Mouse (Mus musculus) stomach, embryonic 14.5 days (tissue): ENCODE data around the gene Itih3. TPM values are rescaled to one million over a fixed set of nuclear protein-coding genes. Genes with fewer than 3 reads are reported as not detected.
A peak's percentile ranks its signal among the peaks of the same experiment; 100 is the strongest.

ENCODE experiments used
- ATAC-seq: fragments of 200-750 bp; cut with Nextera tagmentation; 2 replicates; pipeline ENCODE4 v1.8.0; 2017; ENCODE audit warnings: low read depth, moderate TSS enrichment; ENCODE audit not compliant: insufficient number of reproducible peaks, insufficient read depth, low FRiP score
- H3K27ac ChIP-seq: fragments of 300-500 bp; sonication (generic); 2 replicates; pipeline ENCODE4 v1.5.1; 2014; ENCODE audit warnings: mild to moderate bottlenecking, low read length, moderate library complexity, mixed read lengths
- H3K27me3 ChIP-seq: fragments of 300-500 bp; sonication (generic); 2 replicates; pipeline ENCODE4 v1.6.1; 2014; ENCODE audit warnings: low read length, control low read depth, mixed read lengths; ENCODE audit not compliant: control insufficient read depth, insufficient read depth
- H3K36me3 ChIP-seq: fragments of 300-500 bp; sonication (generic); 2 replicates; pipeline ENCODE4 v1.6.1; 2014; ENCODE audit warnings: mild to moderate bottlenecking, control low read depth, low read length, moderate library complexity, mixed read lengths; ENCODE audit not compliant: control insufficient read depth, insufficient read depth
- H3K4me1 ChIP-seq: fragments of 300-500 bp; sonication (generic); 2 replicates; pipeline ENCODE4 v1.6.1; 2014; ENCODE audit warnings: low read length, control low read depth, mixed read lengths; ENCODE audit not compliant: control insufficient read depth, insufficient read depth
- H3K4me2 ChIP-seq: fragments of 300-500 bp; sonication (generic); replicated peaks from 2 replicates; pipeline ENCODE4 v1.6.1; 2014; ENCODE audit warnings: low read depth, low read length, control low read depth
- H3K4me3 ChIP-seq: fragments of 300-500 bp; sonication (generic); 2 replicates; pipeline ENCODE4 v1.5.1; 2014; ENCODE audit warnings: low read depth, low read length, control low read depth
- H3K9ac ChIP-seq: fragments of 300-500 bp; sonication (generic); replicated peaks from 2 replicates; pipeline ENCODE4 v1.6.1; 2014; ENCODE audit warnings: low read depth, mild to moderate bottlenecking, control low read depth, low read length, moderate library complexity, mixed read lengths
- H3K9me3 ChIP-seq: fragments of 300-500 bp; sonication (generic); 2 replicates; pipeline ENCODE4 v1.6.1; 2016; ENCODE audit warnings: low read depth, low read length, control low read depth; ENCODE audit not compliant: control insufficient read depth
- WGBS: fragments of 180-500 bp; shearing (Covaris S2); extraction: QIAGEN DNeasy Blood & Tissue Kit; methylation state at CpG from one replicate; pipeline ENCODE4 v1.1.7; 2014; 5-methylcytosine and 5-hydroxymethylcytosine counted together
- polyA plus RNA-seq: library from polyadenylated mRNA; unstranded; fragments of >200 nt; fragmentation: Nextera tagmentation; extraction: Ambion mirVana; gene quantifications from 2 replicates; pipeline ENCODE4 v1.2.1, GENCODE M21; 2014

The Itih3 gene
- polyA plus RNA-seq, 1 experiment from 2014 or later: 0.36 TPM

DNA sequence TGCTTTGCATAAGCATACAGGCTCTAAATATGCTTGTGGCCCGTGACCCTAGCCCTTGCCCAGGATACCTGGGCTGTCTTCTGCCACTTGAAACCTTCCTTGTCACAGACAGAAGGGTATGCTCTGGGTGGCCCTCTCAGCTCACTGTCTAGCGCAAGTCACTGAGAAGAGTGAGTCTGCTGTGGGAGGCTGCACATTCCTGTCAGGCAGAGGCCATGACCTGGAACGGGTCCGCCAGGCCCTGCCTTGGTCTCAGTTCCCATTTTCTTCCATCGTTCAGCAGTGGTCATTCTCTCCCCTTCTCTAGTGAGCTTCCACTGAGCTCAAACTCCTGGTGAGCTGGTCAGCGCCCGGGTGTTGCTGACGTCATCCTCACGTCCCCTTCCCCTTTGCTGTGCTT is 47.6 kb downstream of the Itih3 start:
- H3K36me3 ChIP-seq: peaks cover 12% of the 10 kb centered on the region; the same call in 1 of the 2 replicates
- H3K4me2 ChIP-seq: no peak overlapping the region
- no peak overlapping the region for H3K9ac ChIP-seq
- no peaks in the 10 kb centered on the region for H3K9me3 ChIP-seq
- ATAC-seq: no peak
- H3K4me1 ChIP-seq: peaks cover 12% of the 10 kb centered on the region
- H3K4me3 ChIP-seq: no peak overlapping the region
- no peak overlapping the region for H3K27ac ChIP-seq
- H3K27me3 ChIP-seq: no peaks in the 10 kb centered on the region
- 84% methylated on average over 9 of the region's 9 CpGs for WGBS

DNA sequence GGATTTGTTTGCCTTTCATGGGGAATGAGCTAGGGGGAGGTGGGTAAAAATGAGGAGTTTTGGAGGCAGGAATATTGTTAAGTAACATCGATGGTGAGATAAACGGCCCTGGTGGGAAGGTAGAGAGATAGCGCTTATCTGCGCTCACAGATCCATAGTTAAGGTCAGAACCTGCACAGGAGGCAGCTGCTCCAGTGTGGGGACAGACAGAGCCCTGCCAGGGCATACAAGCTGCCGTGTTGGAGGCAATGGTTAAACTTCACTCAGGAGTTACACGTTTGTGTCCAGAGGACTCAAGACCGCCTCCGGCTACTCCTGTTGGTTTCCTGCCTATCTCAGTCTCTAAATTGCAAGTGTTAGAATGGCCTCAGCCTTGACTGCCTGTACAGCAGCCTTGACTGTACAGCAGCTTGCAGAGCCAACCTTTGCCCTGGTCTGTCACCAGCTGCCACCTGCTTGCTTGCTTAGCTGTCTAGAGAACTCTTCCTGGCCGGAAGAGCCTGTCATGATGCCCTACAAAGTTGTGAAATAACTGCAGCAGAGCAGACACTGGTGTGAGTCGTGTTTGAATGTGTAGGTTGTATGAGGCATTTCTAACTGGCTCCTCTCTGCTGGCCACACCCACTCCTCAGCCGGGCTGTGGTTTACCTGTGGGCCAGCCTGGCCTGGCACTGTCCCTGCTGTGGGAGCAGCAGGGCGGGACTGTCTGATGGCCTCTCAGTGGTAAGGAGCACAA is 48.3 kb downstream of the Itih3 start:
- H3K27me3 ChIP-seq: no peaks in the 10 kb centered on the region
- WGBS: 79% methylated on average over 12 of the region's 12 CpGs
- no peak overlapping the region for H3K4me3 ChIP-seq
- H3K4me1 ChIP-seq: peaks cover 16% of the 10 kb centered on the region
- H3K36me3 ChIP-seq: peaks cover 12% of the 10 kb centered on the region; the same call in 1 of the 2 replicates
- no peaks in the 10 kb centered on the region for H3K9me3 ChIP-seq
- no peak overlapping the region for H3K9ac ChIP-seq
- H3K27ac ChIP-seq: no peak overlapping the region
- no peak overlapping the region for H3K4me2 ChIP-seq
- no peak for ATAC-seq

DNA sequence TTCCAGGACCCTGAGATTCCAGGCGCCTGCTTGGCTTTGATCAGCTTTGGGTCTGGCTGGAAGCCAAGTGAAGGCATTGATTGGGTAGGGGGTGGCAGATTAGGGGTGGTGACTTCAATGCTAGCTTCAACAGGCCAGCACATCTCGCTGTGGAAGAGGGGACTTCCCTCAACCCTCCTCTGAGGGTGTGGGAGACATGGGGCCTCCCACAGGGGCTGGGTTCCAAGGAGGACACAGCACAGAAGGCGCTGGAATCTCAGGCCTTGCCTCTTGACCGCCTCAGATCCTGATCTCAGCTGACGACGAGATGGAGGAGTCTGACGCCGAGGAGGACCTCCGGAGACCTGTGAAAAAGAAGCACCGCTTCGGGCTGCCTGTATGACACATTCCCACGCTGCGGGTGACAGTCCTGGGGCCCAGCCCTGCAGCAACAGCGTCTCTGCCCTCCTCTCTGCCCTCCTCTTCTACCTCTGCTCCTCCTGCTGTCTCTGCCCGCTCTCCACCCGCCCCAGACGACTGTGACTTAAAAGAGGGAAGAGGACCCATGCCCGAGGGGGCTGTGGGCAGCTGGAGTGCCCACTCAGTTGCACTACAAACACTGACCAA is 49.4 kb downstream of the Itih3 start:
- no peak overlapping the region for H3K9ac ChIP-seq
- WGBS: 78% methylated on average over 18 of the region's 18 CpGs
- no peak overlapping the region for H3K4me3 ChIP-seq
- no peak for ATAC-seq
- H3K27ac ChIP-seq: no peak overlapping the region
- no peaks in the 10 kb centered on the region for H3K9me3 ChIP-seq
- no peaks in the 10 kb centered on the region for H3K27me3 ChIP-seq
- no peak overlapping the region for H3K4me2 ChIP-seq
- peaks cover 10% of the 10 kb centered on the region; the same call in 1 of the 2 replicates for H3K4me1 ChIP-seq
- peaks cover 12% of the 10 kb centered on the region; the same call in 1 of the 2 replicates for H3K36me3 ChIP-seq

DNA sequence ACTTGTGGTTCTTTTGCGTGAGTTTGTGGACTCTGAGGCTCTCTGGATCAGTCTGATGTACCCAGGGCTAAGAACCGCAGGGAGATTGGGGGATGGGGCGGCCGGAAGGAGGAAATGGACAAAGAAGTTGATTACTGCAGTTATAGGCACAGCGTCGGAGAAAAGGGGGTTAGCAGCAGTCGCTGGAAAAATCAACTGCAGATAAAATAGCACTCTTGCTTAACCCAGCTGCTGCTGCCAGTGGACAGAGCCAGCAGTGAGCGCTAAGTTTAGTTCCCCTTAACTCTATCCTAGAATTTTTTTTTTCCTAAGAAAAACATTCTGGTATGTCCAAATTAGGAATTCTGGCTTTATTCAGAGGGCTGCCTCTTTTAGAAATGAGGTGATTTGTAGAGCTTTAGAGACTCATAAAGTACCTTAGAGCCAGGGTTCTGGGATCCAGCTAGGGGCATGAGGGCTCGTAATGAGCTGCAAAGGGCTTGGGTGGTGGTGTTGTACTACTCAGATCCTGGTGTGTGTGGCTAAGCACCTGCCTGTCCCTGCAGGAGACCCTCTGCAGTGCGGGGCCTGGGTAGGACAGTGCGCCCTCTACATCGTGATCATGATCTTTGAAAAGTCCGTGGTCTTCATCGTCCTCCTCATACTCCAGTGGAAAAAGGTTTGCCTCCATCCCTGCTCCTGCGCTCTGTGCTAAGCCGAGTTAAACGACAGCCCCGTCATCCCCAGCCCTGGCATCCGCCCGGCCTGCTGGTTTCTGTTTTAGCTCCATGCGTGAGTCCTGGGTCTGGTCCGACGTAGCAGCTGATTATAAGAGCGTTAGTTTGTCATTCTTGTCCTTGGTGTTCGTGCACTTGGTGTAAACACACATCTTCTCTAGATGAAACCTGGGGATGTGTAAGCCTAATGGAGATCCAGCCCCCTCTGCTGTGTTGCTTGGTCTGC is 53.1 kb downstream of the Itih3 start:
- Histone ChIP-seq H3K27ac (peak overlapping the region; percentile 84), H3K4me1 (peaks cover 7% of the 10 kb centered on the region; the same call in 1 of the 2 replicates), H3K27me3 (no peaks in the 10 kb centered on the region), H3K9me3 (no peaks in the 10 kb centered on the region), H3K4me2 (no peak overlapping the region), H3K36me3 (peaks cover 16% of the 10 kb centered on the region; the same call in 1 of the 2 replicates), H3K4me3 (no peak overlapping the region), H3K9ac (no peak overlapping the region)
- ATAC-seq: peak; percentile 12; the same call in 1 of the 2 replicates
- 65% methylated on average over 25 of the region's 25 CpGs for WGBS

DNA sequence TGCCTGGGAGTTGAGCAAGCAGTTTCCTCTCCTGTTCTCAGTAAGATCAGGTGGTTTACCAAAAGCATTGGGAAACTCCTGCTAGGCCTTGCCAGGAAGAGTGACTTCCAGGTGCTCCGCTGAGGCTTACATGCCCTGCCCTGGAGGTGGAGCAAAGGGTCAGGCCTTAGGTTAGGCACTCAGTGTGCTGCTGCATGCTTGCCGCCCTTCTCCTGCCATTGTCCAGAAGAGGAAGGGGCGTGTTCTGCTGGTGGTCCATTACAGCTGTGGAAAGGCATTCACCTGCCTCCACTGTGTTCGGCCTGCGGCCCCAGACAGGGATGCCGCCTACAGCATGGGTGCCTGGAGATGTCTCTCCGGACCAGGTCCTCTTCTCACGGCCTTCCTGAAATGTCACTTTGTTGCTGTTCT is 54.2 kb downstream of the Itih3 start:
- Histone ChIP-seq H3K4me1 (peaks cover 7% of the 10 kb centered on the region; the same call in 1 of the 2 replicates), H3K9ac (no peak overlapping the region), H3K27ac (peak overlapping the region; percentile 84), H3K9me3 (no peaks in the 10 kb centered on the region), H3K36me3 (peaks cover 20% of the 10 kb centered on the region; the same call in 1 of the 2 replicates), H3K4me2 (no peak overlapping the region), H3K4me3 (no peak overlapping the region), H3K27me3 (no peaks in the 10 kb centered on the region)
- no peak for ATAC-seq
- WGBS: 83% methylated on average over 8 of the region's 8 CpGs

DNA sequence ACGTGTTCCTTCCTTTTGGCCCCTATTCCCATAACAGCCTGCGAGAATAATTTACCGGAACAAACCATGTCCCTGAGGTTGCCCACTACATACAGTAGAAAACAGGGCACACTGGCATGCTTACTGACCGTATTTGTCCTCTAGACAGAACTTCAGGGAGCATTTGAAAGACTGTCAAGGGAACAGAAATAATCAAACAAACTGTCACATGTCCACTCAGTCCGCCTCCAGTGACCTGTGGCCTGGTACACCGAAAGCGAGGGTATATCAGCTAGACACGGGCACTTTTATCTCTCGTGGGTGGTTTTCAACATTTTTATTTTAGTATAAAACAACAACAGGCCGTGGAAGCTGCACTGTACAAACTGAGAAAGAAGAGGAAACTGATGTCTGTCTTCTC is 54.7 kb downstream of the Itih3 start:
- Histone ChIP-seq H3K9ac (no peak overlapping the region), H3K4me3 (no peak overlapping the region), H3K27me3 (no peaks in the 10 kb centered on the region), H3K4me1 (peaks cover 7% of the 10 kb centered on the region; the same call in 1 of the 2 replicates), H3K4me2 (no peak overlapping the region), H3K9me3 (no peaks in the 10 kb centered on the region), H3K27ac (peak overlapping the region; percentile 84; the same call in 1 of the 2 replicates), H3K36me3 (peaks cover 16% of the 10 kb centered on the region; the same call in 1 of the 2 replicates)
- no peak for ATAC-seq
- 88% methylated on average over 10 of the region's 10 CpGs for WGBS

DNA sequence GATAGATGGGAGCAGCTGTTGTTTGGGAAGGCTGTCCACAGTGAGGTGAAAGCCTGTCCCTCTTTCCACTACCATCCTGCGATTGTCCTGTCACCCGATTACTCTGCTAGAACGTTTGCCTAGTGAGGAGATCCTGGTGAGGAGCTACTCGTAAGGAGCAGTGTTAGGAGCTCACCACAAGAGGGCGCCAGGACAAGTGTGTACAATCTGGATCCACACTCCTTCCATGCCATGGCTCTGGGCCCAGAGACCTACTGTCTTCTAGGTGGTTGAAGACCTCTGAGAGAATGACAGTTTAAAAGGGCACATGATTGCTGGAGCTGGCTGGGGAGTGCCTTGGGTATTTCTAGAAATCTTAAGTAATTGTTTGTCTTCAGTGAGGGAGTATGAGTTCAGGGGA is 56.5 kb downstream of the Itih3 start:
- no peak overlapping the region for H3K9ac ChIP-seq
- no peak overlapping the region for H3K4me3 ChIP-seq
- peaks cover 13% of the 10 kb centered on the region; the same call in 1 of the 2 replicates for H3K36me3 ChIP-seq
- no peaks in the 10 kb centered on the region for H3K27me3 ChIP-seq
- peaks cover 7% of the 10 kb centered on the region; the same call in 1 of the 2 replicates for H3K4me1 ChIP-seq
- WGBS: 26% methylated on average over 5 of the region's 5 CpGs
- H3K27ac ChIP-seq: no peak overlapping the region
- ATAC-seq: no peak
- no peaks in the 10 kb centered on the region for H3K9me3 ChIP-seq
- no peak overlapping the region for H3K4me2 ChIP-seq

DNA sequence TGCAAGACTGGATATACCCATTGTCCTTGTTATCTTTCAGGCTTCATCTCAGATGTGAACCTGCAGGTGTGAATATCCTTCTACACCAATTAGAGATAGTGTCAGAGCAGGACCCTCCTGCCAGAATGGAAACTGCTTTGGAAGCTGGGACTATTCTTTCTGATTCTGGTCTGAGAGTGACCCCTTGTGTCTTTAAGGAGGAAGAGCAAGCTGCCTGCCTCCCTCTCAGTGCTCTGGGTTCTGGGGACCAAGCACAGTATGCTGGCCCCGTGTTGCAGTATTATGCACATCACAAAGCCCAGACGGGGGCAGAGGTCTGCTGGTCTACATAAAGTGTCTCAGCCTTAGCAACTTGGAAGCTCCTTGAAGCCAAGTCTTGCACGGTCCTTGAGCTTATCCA is 58.2 kb downstream of the Itih3 start:
- H3K9ac ChIP-seq: no peak overlapping the region
- 79% methylated on average over 3 of the region's 3 CpGs for WGBS
- peaks cover 14% of the 10 kb centered on the region for H3K4me1 ChIP-seq
- peaks cover 13% of the 10 kb centered on the region; the same call in 1 of the 2 replicates for H3K36me3 ChIP-seq
- H3K9me3 ChIP-seq: no peaks in the 10 kb centered on the region
- no peaks in the 10 kb centered on the region for H3K27me3 ChIP-seq
- H3K4me3 ChIP-seq: no peak overlapping the region
- no peak overlapping the region for H3K27ac ChIP-seq
- 0 out of 2 replicates have a peak, but pooled peaks have one; percentile 18 for ATAC-seq
- no peak overlapping the region for H3K4me2 ChIP-seq
